Mouse (Mus musculus): ENCODE results near the gene Thsd7b.

GRCm38 (mm10) chr1:129837324-129837723 is 564.2 kb downstream of the Thsd7b start:
- TF ChIP-seq MAFK (IDR thresholded peaks at IDR 0.05; ENCODE audit: insufficient read depth, low read depth, low read length): no peak
- TF ChIP-seq ZC3H11A (IDR thresholded peaks at IDR 0.05; ENCODE audit: borderline replicate concordance, low read depth, low read length): no peak
- TF ChIP-seq CHD2 (IDR thresholded peaks at IDR 0.05; ENCODE audit: low read depth, low read length): no peak
- no peak for TF ChIP-seq HCFC1 (IDR thresholded peaks at IDR 0.05; ENCODE audit: borderline replicate concordance, insufficient read depth, low read length)
- TF ChIP-seq ZNF384 (IDR thresholded peaks at IDR 0.05; ENCODE audit: low read depth, low read length): no peak

Measured in ES-E14 (cell line).